Mouse (Mus musculus) monocyte, adult 2 months (primary cell): ENCODE results near the gene Calb2.

Source experiments
- DNase-seq, 2 experiments: peaks; one replicate each; pipeline ENCODE4 v3.0.0; 2022; ENCODE audit warnings: low spot score in 2 of 2, low read depth in 1 of 2

Gene Calb2

GRCm38 (mm10) chr8:110168046-110168445 is at the start of gene Calb2:
Gene Calb2 (minus strand): TSS chr8:110168210.
- no peak for DNase-seq

- peak; percentile 96 to 98 for DNase-seq
These were observed 49.7 kb upstream of the Calb2 start for GRCm38 (mm10) chr8:110217681-110218131.

GRCm38 (mm10) chr8:110217198-110217597 is 49.2 kb upstream of the Calb2 start:
- DNase-seq: no peak

GRCm38 (mm10) chr8:110216253-110216652 is 48.2 kb upstream of the Calb2 start:
- DNase-seq: no peak

DNA sequence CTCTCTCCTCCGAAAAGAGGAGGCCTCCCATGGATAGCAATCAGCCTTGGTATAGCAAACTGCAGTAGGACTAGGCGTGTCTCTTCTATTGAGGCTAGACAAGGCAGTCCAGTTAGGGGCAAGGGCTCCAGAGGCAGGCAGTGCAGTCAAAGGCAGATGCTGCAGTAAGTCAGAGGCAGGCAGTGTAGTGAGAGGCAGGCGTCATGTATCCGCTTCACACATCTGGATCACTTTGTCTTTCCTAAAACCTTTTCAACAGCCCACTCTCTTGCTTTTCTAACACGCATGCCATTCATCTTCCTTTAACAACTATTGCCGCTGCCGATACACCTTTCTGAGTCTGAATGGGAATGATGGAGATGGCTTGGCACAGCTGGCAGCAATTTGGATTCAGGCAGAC is 47.4 kb upstream of the Calb2 start, which contains the start of gene Cmtr2:
Cmtr2 (plus strand) TSS at position 301 of the 400 bp plus-strand sequence.
- DNase-seq: no peak

- no peak for DNase-seq
These were observed 33.8 kb upstream of the Calb2 start for GRCm38 (mm10) chr8:110201806-110202205.

- no peak for DNase-seq
These were observed 28.7 kb upstream of the Calb2 start for GRCm38 (mm10) chr8:110196678-110197077.

GRCm38 (mm10) chr8:110188961-110189750 is 21.1 kb upstream of the Calb2 start:
- DNase-seq: no peak

DNA sequence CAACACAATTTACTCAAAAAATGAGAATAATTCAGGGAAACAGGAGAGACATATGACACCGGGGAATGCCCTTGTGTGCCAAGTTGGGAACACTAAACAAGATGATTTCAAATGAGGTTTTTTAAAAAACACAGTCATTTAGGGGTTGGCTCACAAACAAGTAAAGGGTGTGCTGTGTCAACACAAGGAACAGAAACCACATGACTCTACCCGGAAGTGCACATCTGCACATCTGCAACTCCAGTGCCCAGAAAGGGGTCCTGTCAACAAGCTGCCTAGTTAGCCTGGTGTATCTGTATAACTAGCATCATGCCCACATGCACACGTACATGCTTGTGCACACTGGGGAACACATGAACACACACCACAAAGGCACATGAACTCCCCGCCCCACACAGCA is 17.5 kb upstream of the Calb2 start:
- DNase-seq: no peak

GRCm38 (mm10) chr8:110183748-110184147 is 15.7 kb upstream of the Calb2 start:
- DNase-seq: no peak

DNA sequence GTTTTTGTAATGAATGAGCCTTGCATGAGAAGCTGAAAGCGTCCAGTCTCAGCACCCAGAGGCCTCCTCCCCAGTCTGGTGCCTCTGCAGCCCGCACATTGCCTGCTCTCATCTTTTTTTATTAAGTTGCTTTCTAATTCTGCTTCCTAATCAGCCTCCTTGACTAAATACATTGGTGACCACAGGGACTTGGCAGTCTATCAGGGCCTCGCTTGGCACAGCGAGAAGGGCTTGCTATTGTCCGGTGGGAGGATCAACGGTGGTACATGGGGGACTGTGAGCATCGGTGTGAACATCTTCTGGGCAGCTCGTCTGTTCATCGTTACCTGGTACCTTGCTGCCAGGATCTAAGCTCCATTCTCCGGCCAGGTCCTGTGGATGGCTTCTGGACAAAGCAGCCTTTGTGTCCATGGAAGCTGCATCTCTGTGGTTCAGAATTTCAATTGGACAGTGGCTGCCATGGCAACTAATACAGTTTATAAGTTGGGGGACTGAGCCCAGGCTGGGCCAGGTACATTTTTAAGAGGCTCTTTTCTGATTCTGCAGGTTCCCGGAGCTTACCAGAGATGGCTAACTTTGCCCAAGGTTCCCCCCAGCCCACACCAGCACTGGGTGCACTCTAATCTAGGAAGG is 14.8 kb upstream of the Calb2 start:
- no peak for DNase-seq

- DNase-seq: no peak
These were observed 9.5 kb upstream of the Calb2 start for GRCm38 (mm10) chr8:110177359-110178155.

DNA sequence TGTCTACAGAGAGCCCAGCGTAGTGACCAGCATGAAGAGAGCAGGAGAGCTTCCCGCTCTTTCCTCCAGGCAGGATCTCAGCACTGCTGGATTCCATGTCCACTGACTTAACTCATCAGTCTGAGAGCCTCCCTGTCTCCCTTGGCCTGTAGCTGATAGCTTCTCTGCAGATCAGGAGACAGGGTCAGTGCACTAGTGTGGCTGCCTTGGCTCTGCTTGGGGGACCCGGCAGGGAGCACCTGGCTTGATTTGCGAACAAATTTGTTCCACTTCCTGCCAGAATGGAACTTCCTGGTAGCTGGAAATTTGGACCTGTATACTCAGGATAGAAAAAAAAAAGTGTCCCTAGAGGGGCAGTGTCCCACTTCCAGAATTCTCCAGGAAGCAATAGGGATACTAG is 6.8 kb upstream of the Calb2 start:
- DNase-seq: no peak

GRCm38 (mm10) chr8:110172161-110172560 is 4.2 kb upstream of the Calb2 start:
- DNase-seq: no peak

- no peak for DNase-seq
These were observed 1.7 kb downstream of the Calb2 start for GRCm38 (mm10) chr8:110166270-110166669.

DNA sequence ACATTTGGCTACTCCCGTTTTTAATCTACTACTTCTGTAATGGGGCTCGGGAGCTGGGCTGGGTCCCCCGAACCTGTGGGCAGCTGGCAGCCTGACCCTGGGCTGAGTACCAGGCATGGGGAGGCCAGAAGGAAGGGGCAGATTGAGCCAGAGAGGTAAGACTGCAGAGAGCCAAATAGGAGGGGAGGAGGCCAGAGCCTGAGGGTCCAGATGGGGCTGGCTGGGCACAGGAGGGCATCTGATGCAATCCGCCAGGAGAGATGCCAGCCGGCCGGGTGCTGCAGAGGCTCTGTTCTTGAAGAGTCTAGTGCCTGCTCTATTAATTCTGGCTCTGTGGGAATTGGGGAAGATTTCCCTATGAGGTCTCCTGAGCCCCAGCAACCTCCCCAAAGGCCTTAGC is 6.0 kb downstream of the Calb2 start:
- DNase-seq: no peak

- DNase-seq: no peak
These were observed 15.1 kb downstream of the Calb2 start for GRCm38 (mm10) chr8:110152951-110153350.

GRCm38 (mm10) chr8:110145538-110145937 is 22.5 kb downstream of the Calb2 start:
- DNase-seq: no peak

DNA sequence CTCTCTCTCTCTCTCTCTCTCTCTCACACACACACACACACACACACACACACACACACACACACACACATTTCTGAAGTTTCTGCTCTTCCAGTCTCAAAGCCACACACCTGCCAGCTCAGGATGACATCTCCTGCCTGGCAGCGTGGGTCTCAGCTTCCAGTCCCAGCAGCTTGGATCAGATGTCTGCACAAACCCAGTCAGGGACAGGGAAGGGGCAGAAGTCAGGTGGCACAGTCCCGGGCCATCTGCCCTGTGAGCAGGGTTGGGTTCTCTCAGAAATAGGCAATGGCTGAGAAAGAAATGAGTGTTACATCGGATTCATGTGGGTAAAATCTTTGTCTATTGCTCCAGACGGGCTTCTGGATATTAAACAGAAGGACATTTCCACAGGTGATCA is 27.2 kb downstream of the Calb2 start:
- no peak for DNase-seq

- DNase-seq: no peak
These were observed 27.9 kb downstream of the Calb2 start for GRCm38 (mm10) chr8:110140156-110140555.

DNA sequence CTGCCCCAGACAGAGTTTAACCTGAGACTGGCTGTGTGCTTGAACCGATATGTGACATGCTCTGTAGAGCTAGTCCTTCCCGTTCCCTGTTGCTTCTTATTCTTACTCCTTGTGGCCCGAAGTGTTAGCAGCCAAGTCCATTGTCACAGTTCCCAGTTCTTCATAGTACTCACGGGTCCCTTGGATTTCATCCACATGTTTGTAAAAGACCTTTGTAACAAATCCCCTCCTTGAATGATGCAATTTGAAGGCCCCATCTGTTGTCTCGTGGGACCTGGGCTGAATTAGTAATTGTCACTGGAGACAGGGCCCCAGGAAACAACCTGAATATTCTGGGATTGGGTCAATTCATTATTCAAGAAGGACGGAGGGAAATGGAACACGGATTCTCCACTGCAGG is 32.5 kb downstream of the Calb2 start:
- no peak for DNase-seq

GRCm38 (mm10) chr8:110134236-110134635 is 33.8 kb downstream of the Calb2 start:
- DNase-seq: no peak
